Mouse (Mus musculus): ENCODE results near the gene Kazn. TPM values are rescaled to one million over a fixed set of nuclear protein-coding genes. Genes with fewer than 3 reads are reported as not detected.

Gene Kazn
- polyA plus RNA-seq, 1 experiment: 0.05 TPM

DNA sequence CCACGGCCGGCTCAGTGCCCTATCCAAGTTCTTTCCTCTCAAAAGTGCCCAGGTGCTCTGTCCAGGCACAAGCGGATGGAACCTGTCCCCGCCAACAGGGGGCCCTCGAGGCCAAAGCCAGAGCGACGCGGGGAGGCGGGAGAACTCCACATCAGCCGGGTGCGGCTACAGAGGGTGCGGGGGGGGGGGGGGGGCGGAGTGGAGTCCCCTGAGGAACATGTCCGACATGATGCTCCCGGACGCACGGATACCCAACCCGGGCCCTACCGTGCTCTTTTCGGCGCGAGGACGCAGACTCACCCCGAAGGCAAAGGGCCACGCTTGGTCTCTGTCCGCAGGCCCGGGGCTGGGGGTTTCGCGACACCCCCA lies 155.5 kb downstream of the Kazn start:
- no peaks in the 10 kb centered on the region; the same call in 1 of the 2 replicates for H3K4me1 ChIP-seq (ENCODE audit: control insufficient read depth)
- no peaks in the 10 kb centered on the region for H3K9me3 ChIP-seq (ENCODE audit: control insufficient read depth, low read length)
- H3K4me3 ChIP-seq (replicated peaks): peak overlapping the region; percentile 45
- peaks cover 37% of the 10 kb centered on the region for H3K27me3 ChIP-seq (ENCODE audit: control insufficient read depth)
- TF ChIP-seq TAL1 (IDR thresholded peaks at IDR 0.05; ENCODE audit: low read length): no peak
- TF ChIP-seq GATA1 (IDR thresholded peaks at IDR 0.05; ENCODE audit: low read length): no peak
- no peaks in the 10 kb centered on the region; the same call in 1 of the 2 replicates for H3K36me3 ChIP-seq (ENCODE audit: control insufficient read depth)

DNA sequence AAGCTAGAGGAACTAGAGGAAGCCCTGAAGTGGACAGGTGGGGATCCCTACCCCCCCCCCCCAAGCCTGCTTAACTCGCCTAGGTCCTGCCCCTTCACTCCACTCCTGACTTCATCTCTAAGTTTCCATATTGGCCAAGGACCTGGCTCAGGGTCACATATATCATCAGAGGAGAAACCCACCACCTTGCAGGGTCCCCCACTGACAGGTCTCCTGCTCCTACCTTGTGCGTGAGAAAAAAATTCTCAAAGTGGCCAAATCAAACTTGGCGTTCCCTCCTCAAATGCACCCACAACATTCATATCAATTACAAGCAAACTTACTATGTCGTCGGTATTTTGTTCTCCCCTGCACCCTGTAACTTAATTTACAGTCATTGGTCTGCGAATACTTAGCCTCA lies 156.0 kb downstream of the Kazn start:
- Histone ChIP-seq H3K36me3 (ENCODE audit: control insufficient read depth) (no peaks in the 10 kb centered on the region; the same call in 1 of the 2 replicates), H3K4me1 (ENCODE audit: control insufficient read depth) (no peaks in the 10 kb centered on the region; the same call in 1 of the 2 replicates), H3K9me3 (ENCODE audit: control insufficient read depth, low read length) (no peaks in the 10 kb centered on the region), H3K27me3 (ENCODE audit: control insufficient read depth) (peaks cover 37% of the 10 kb centered on the region), H3K4me3 (replicated peaks) (peak overlapping the region; percentile 37)
- no peak for TF ChIP-seq GATA1 (IDR thresholded peaks at IDR 0.05; ENCODE audit: low read length)
- no peak for TF ChIP-seq TAL1 (IDR thresholded peaks at IDR 0.05; ENCODE audit: low read length)

DNA sequence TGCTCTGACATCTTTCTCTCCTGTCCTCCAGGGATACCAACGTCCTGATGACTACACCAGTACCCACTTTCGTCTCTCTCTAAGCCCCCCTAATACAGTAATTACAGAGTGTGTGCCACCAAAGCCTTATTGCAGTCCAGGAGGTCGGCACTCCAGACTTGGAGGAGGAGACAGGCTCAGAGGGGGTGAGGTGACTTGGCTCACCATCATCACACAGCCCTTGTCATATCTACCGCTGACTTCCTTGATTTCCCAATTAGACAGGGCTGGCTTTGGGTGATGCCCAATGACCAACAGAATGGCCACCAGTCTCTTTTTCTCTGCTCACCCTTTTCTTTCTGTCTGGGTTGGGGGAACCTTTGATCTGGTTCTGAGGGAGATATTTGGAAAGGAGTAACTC lies 156.5 kb downstream of the Kazn start:
- Histone ChIP-seq H3K27me3 (ENCODE audit: control insufficient read depth) (peaks cover 37% of the 10 kb centered on the region), H3K4me3 (replicated peaks) (no peak overlapping the region), H3K9me3 (ENCODE audit: control insufficient read depth, low read length) (no peaks in the 10 kb centered on the region), H3K36me3 (ENCODE audit: control insufficient read depth) (no peaks in the 10 kb centered on the region; the same call in 1 of the 2 replicates), H3K4me1 (ENCODE audit: control insufficient read depth) (no peaks in the 10 kb centered on the region; the same call in 1 of the 2 replicates)
- TF ChIP-seq GATA1 (IDR thresholded peaks at IDR 0.05; ENCODE audit: low read length): no peak
- TF ChIP-seq TAL1 (IDR thresholded peaks at IDR 0.05; ENCODE audit: low read length): no peak

DNA sequence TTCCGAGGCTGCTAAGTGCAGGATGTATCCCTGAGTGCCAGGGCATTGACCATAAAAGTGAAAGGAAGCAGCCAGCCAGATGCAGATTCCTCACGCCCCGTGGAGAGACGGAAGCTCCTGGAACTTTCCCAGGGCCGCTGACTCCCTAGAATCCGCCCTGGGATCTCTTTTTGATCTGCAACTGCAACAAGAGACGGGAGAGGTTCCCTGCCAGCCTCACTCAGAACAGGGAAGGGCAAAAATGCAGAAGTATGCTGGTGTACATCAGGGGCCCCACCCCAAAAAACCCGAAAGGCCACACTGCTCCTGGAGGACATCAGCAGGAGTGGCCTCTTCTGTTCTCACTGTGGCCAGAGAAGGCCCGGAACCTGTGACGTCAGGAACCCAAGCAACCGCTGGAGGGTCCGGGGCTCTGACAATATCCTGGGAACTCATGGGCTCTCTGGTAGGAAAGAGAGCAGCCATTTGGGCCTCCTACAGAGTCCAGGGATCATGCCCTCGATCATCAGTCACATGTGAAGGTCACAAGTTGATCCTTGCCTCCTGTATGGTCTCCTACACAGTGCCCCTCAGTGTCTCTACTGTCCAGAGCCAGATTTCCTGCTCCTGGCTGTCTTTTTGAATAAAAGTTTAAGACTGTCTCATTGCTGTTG lies 157.4 kb downstream of the Kazn start:
- H3K4me1 ChIP-seq (ENCODE audit: control insufficient read depth): no peaks in the 10 kb centered on the region; the same call in 1 of the 2 replicates
- no peaks in the 10 kb centered on the region; the same call in 1 of the 2 replicates for H3K36me3 ChIP-seq (ENCODE audit: control insufficient read depth)
- no peaks in the 10 kb centered on the region for H3K9me3 ChIP-seq (ENCODE audit: control insufficient read depth, low read length)
- peaks cover 37% of the 10 kb centered on the region for H3K27me3 ChIP-seq (ENCODE audit: control insufficient read depth)
- no peak for TF ChIP-seq TAL1 (IDR thresholded peaks at IDR 0.05; ENCODE audit: low read length)
- H3K4me3 ChIP-seq (replicated peaks): no peak overlapping the region

DNA sequence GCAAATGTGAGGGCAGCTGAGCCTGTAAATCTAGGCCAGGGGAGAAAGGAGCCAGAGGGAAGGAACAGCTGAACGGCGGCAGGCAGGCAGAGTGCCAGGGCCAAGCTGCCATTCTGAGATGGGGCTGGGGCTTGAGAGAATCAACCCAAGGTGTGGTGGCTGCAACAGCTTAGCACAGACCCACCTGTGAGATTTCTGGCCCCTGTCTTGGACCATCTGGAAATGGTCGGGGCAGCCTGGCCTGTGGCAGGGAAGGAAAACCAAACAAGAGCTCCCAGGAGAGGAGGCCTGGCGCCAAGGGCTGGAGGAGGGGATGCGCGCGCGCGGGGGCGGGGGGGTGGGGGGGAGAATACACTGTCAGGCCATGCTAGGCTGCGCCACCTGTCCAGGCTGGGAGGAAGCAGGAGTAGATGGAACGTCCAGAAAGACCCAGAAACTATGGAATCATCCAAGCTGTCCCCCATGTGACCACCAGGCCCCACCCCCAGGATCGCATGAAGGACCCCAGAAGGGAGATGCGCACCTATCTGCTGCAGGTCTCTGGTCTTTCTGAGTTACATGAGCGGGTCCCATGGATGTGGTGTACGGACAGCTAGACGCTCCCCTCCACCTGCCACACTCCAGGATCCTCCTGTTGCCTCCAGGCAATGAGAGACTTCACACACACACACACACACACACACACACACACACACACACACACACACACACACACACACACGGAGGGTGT lies 158.1 kb downstream of the Kazn start:
- Histone ChIP-seq H3K4me3 (replicated peaks) (no peak overlapping the region), H3K36me3 (ENCODE audit: control insufficient read depth) (no peaks in the 10 kb centered on the region; the same call in 1 of the 2 replicates), H3K27me3 (ENCODE audit: control insufficient read depth) (peaks cover 35% of the 10 kb centered on the region), H3K4me1 (ENCODE audit: control insufficient read depth) (no peaks in the 10 kb centered on the region; the same call in 1 of the 2 replicates), H3K9me3 (ENCODE audit: control insufficient read depth, low read length) (no peaks in the 10 kb centered on the region)
- TF ChIP-seq GATA1 (IDR thresholded peaks at IDR 0.05; ENCODE audit: low read length): no peak
- TF ChIP-seq TAL1 (IDR thresholded peaks at IDR 0.05; ENCODE audit: low read length): no peak

- Histone ChIP-seq H3K36me3 (ENCODE audit: control insufficient read depth) (no peaks in the 10 kb centered on the region; the same call in 1 of the 2 replicates), H3K9me3 (ENCODE audit: control insufficient read depth, low read length) (no peaks in the 10 kb centered on the region), H3K27me3 (ENCODE audit: control insufficient read depth) (peaks cover 32% of the 10 kb centered on the region), H3K4me1 (ENCODE audit: control insufficient read depth) (no peaks in the 10 kb centered on the region; the same call in 1 of the 2 replicates), H3K4me3 (replicated peaks) (no peak overlapping the region)
- TF ChIP-seq GATA1 (IDR thresholded peaks at IDR 0.05; ENCODE audit: low read length) (no peak), TAL1 (IDR thresholded peaks at IDR 0.05; ENCODE audit: low read length) (no peak)
Measured at GRCm38 (mm10) chr4:142080487-142080767, 158.8 kb downstream of the Kazn start.

GRCm38 (mm10) chr4:142079629-142080486 lies 159.3 kb downstream of the Kazn start:
- Histone ChIP-seq H3K36me3 (ENCODE audit: control insufficient read depth) (no peaks in the 10 kb centered on the region; the same call in 1 of the 2 replicates), H3K4me1 (ENCODE audit: control insufficient read depth) (no peaks in the 10 kb centered on the region; the same call in 1 of the 2 replicates), H3K27me3 (ENCODE audit: control insufficient read depth) (peaks cover 27% of the 10 kb centered on the region), H3K4me3 (replicated peaks) (no peak overlapping the region), H3K9me3 (ENCODE audit: control insufficient read depth, low read length) (no peaks in the 10 kb centered on the region)
- TF ChIP-seq GATA1 (IDR thresholded peaks at IDR 0.05; ENCODE audit: low read length) (no peak), TAL1 (IDR thresholded peaks at IDR 0.05; ENCODE audit: low read length) (no peak)

DNA sequence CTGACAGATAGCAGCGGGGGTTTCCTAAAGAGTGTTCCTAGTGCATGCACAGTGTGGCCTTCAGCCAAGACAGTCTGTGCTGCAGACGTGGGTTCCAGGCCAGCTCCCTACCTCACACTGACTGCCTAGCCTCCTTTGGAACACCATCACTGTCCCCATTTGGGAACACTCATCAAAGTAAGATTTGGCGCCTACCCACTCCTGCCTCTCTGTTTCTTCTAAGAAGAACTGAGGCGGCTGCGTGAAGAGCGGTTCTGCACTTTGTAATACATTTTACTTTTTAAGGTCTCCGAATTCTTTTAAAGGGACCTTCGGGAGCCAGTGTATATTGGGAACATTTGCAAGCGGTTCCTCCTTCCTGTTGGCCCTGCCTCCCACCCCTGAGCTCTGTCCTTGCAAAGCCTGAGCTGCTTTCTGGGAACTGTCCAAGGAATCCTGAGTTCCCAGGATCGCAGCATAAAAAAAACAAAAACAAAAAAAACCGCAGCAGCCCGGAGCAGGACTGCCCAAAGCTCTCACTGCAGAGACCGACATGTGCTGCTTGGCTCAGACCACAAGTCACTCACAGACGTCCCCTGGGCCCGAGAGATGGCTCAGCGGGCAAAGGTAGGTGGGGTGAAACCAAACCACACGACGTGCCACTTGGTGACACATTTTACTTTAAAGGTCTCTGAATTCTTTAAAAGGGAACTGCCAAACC lies 161.5 kb downstream of the Kazn start:
- TF ChIP-seq GATA1 (IDR thresholded peaks at IDR 0.05; ENCODE audit: low read length) (no peak), TAL1 (IDR thresholded peaks at IDR 0.05; ENCODE audit: low read length) (no peak)
- H3K9me3 ChIP-seq (ENCODE audit: control insufficient read depth, low read length): no peaks in the 10 kb centered on the region
- peaks cover 8% of the 10 kb centered on the region for H3K27me3 ChIP-seq (ENCODE audit: control insufficient read depth)
- H3K4me3 ChIP-seq (replicated peaks): no peak overlapping the region
- H3K36me3 ChIP-seq (ENCODE audit: control insufficient read depth): no peaks in the 10 kb centered on the region; the same call in 1 of the 2 replicates
- no peaks in the 10 kb centered on the region for H3K4me1 ChIP-seq (ENCODE audit: control insufficient read depth)

Data from erythroblast, embryonic 14.5 days (primary cell).